Mouse (Mus musculus) olfactory bulb, adult 2 months (tissue): Measurements from ENCODE around the gene Msantd3.

Experiments used
- CTCF ChIP-seq: fragments of 200-500 bp; IDR thresholded peaks from 2 replicates; pipeline ENCODE4 v1.5.1; 2012; ENCODE audit warnings: low read depth, mild to moderate bottlenecking, low read length, moderate library complexity; ENCODE audit not compliant: insufficient read depth
- POLR2A ChIP-seq: fragments of 200-500 bp; IDR thresholded peaks from 2 replicates; pipeline ENCODE4 v1.6.1; 2012; ENCODE audit warnings: mild to moderate bottlenecking, low read depth, low read length, moderate library complexity; ENCODE audit not compliant: insufficient read depth

GRCm38 (mm10) chr4:48549661-48550060, 9.9 kb downstream of the Msantd3 start:
- TF ChIP-seq CTCF = no peak
- TF ChIP-seq POLR2A = no peak
